8 mouse cellular contexts compared by ENCODE assay signal in the genomic region with DNA sequence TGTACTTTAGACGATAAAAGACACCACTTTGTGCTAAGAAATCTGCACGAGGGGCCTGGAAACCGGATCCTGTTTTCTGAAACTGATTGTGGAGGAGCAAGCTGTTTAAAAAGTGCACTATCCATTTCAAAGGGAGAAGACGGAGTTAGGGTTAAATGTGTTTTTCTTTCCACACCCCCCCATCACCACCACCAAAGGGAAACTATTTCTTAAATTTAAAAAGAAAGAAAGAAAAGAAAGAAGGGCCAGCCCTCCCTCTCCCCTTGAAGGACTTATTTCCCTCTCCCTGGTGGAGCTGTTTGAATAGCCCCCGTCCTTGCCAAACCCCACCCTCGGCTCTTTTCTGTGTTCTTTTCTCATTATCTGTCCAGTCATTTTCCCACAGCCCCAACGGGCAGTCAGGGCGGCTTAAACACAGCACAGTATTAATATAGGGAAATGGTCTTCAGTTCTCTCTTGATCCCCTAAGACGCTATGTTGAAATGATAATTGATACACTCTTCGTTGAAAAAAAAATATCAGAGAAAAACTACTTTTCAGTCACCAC.
DNase-seq lines count a peak whose midpoint lies in the region; ATAC-seq and TF ChIP-seq lines count a peak whose summit lies in the region.
"Had no signal": no experiment of that assay in that cellular context is flagged by ENCODE, and none has a peak within 500 bp of the region (broad histone marks: within the 10 kb centered on the region; RNA-seq: fewer than 3 reads in every experiment).

No protein-coding gene starts in this region.

- no peaks in the 10 kb centered on the region for H3K9me3 ChIP-seq in lung, embryonic 14.5 days (ENCODE audit: low read depth, low read length)
- H3K9me3 ChIP-seq in forebrain, embryonic 11.5 days (ENCODE audit: control insufficient read depth, low read length): no peaks in the 10 kb centered on the region
- no peaks in the 10 kb centered on the region for H3K9me3 ChIP-seq in intestine, embryonic 16.5 days (ENCODE audit: control insufficient read depth, low read length)
- H3K9me3 ChIP-seq in stomach, embryonic 14.5 days (ENCODE audit: control insufficient read depth, low read depth, low read length): no peaks in the 10 kb centered on the region
- H3K9me3 ChIP-seq: megakaryocyte, embryonic 14.5 days had no signal

- DNase-seq in lung, embryonic 14.5 days: no peak
- DNase-seq in lung, postnatal 25 days (ENCODE audit: low spot score): no peak
- DNase-seq in forebrain, embryonic 11.5 days (ENCODE audit: low spot score): no peak
- no peak for DNase-seq in urinary bladder, postnatal 36 days (ENCODE audit: low spot score in 2 of 2)

- H3K27me3 ChIP-seq in lung, embryonic 14.5 days (ENCODE audit: insufficient read depth, low read length): no peaks in the 10 kb centered on the region
- no peaks in the 10 kb centered on the region for H3K27me3 ChIP-seq in forebrain, embryonic 11.5 days (ENCODE audit: control insufficient read depth, insufficient read depth, low read length)
- no peaks in the 10 kb centered on the region for H3K27me3 ChIP-seq in intestine, embryonic 16.5 days (replicated peaks; ENCODE audit: control insufficient read depth, insufficient read depth, low read length)
- H3K27me3 ChIP-seq in stomach, embryonic 14.5 days (ENCODE audit: control insufficient read depth, insufficient read depth, low read length): no peaks in the 10 kb centered on the region

- no peak overlapping the region for H3K9ac ChIP-seq in lung, embryonic 14.5 days
- no peak overlapping the region for H3K9ac ChIP-seq in forebrain, embryonic 11.5 days (ENCODE audit: low read length)
- no peak overlapping the region for H3K9ac ChIP-seq in intestine, embryonic 16.5 days (ENCODE audit: low read depth, low read length)
- H3K9ac ChIP-seq in stomach, embryonic 14.5 days (replicated peaks; ENCODE audit: low read depth, low read length): no peak overlapping the region

- peak overlapping the region; percentile 90 for H3K27ac ChIP-seq in lung, embryonic 14.5 days (ENCODE audit: low read depth)
- peak overlapping the region; percentile 93 for H3K27ac ChIP-seq in forebrain, embryonic 11.5 days (ENCODE audit: low read depth, low read length)
- H3K27ac ChIP-seq in intestine, embryonic 16.5 days (ENCODE audit: low read length): peak overlapping the region; percentile 63; the same call in 1 of the 2 replicates
- H3K27ac ChIP-seq in stomach, embryonic 14.5 days (ENCODE audit: low read length): peak overlapping the region; percentile 79

- WGBS in lung, embryonic 14.5 days: 11% methylated on average over 10 of the region's 10 CpGs
- 3% methylated on average over 10 of the region's 10 CpGs for WGBS in forebrain, embryonic 11.5 days
- 21% methylated on average over 10 of the region's 10 CpGs for WGBS in intestine, embryonic 16.5 days
- 12% methylated on average over 10 of the region's 10 CpGs for WGBS in stomach, embryonic 14.5 days

- peaks cover 5% of the 10 kb centered on the region; the same call in 1 of the 2 replicates for H3K4me1 ChIP-seq in lung, embryonic 14.5 days (ENCODE audit: insufficient read depth)
- H3K4me1 ChIP-seq in forebrain, embryonic 11.5 days (replicated peaks; ENCODE audit: control insufficient read depth, insufficient read depth, low read length): peaks cover 16% of the 10 kb centered on the region
- peaks cover 16% of the 10 kb centered on the region for H3K4me1 ChIP-seq in intestine, embryonic 16.5 days (ENCODE audit: control insufficient read depth, insufficient read depth, low read length)
- peaks cover 17% of the 10 kb centered on the region; the same call in 1 of the 2 replicates for H3K4me1 ChIP-seq in stomach, embryonic 14.5 days (ENCODE audit: control insufficient read depth, insufficient read depth, low read length)
- H3K4me1 ChIP-seq: megakaryocyte, embryonic 14.5 days had no signal

- ATAC-seq in lung, embryonic 14.5 days (ENCODE audit: insufficient read depth): 0 out of 2 replicates have a peak, but pooled peaks have one; percentile 15
- peak; percentile 77 for ATAC-seq in forebrain, embryonic 11.5 days (replicated peaks; ENCODE audit: low FRiP score)
- no peak for ATAC-seq in intestine, embryonic 16.5 days
- no peak for ATAC-seq in stomach, embryonic 14.5 days (ENCODE audit: insufficient number of reproducible peaks, insufficient read depth, low FRiP score, low read depth)
- no peak for ATAC-seq in granulocyte monocyte progenitor cell, adult 5-6 weeks (replicated peaks; ENCODE audit: poor library complexity, severe bottlenecking)

- TF ChIP-seq CTCF in lung, embryonic 14.5 days (IDR thresholded peaks at IDR 0.05; ENCODE audit: low read depth): no peak

- H3K4me2 ChIP-seq in lung, embryonic 14.5 days: peak overlapping the region; percentile 40; the same call in 1 of the 2 replicates
- peak overlapping the region; percentile 36; the same call in 1 of the 2 replicates for H3K4me2 ChIP-seq in forebrain, embryonic 11.5 days (ENCODE audit: low read depth, low read length, severe bottlenecking)
- H3K4me2 ChIP-seq in intestine, embryonic 16.5 days (ENCODE audit: low read depth, low read length): no peak overlapping the region
- 0 out of 2 replicates have a peak overlapping the region, but pooled peaks have one; percentile 23 for H3K4me2 ChIP-seq in stomach, embryonic 14.5 days (replicated peaks; ENCODE audit: low read depth, low read length)

- no peaks in the 10 kb centered on the region for H3K36me3 ChIP-seq in lung, embryonic 14.5 days (ENCODE audit: insufficient read depth)
- H3K36me3 ChIP-seq in forebrain, embryonic 11.5 days (ENCODE audit: control insufficient read depth, insufficient read depth, low read length): no peaks in the 10 kb centered on the region
- H3K36me3 ChIP-seq in intestine, embryonic 16.5 days (ENCODE audit: control insufficient read depth, insufficient read depth, low read length): no peaks in the 10 kb centered on the region
- no peaks in the 10 kb centered on the region for H3K36me3 ChIP-seq in stomach, embryonic 14.5 days (ENCODE audit: control insufficient read depth, insufficient read depth, low read length)

- no peak overlapping the region for H3K4me3 ChIP-seq in lung, embryonic 14.5 days (ENCODE audit: low read depth, low read length)
- H3K4me3 ChIP-seq in forebrain, embryonic 11.5 days (ENCODE audit: low read depth, low read length): no peak overlapping the region
- H3K4me3 ChIP-seq in intestine, embryonic 16.5 days (ENCODE audit: low read length): no peak overlapping the region
- H3K4me3 ChIP-seq in stomach, embryonic 14.5 days (ENCODE audit: low read depth, low read length): no peak overlapping the region
- H3K4me3 ChIP-seq: megakaryocyte, embryonic 14.5 days had no signal

Comparison
In these comparisons a context has a peak if more than half of its experiments do, and no peak if none do; other contexts are left out.
1. ATAC-seq: peak in lung, embryonic 14.5 days (single experiment) and forebrain, embryonic 11.5 days (single experiment); none in intestine, embryonic 16.5 days (single experiment), stomach, embryonic 14.5 days (single experiment) and granulocyte monocyte progenitor cell, adult 5-6 weeks (single experiment).
2. Peak in every context shown above with its lines, with median percentiles within 50 percentile points of each other: H3K27ac ChIP-seq.